Mouse (Mus musculus): Measurements from ENCODE around the gene Zxdc.

GRCm38 (mm10) chr6:90393948-90394347 is 24.7 kb downstream of the Zxdc start:
- TF ChIP-seq UBTF (IDR thresholded peaks at IDR 0.05; ENCODE audit: borderline replicate concordance, insufficient read depth, low read depth, low read length) (no peak), POLR2A (IDR thresholded peaks at IDR 0.05; ENCODE audit: control insufficient read depth in 1 of 2, insufficient read depth in 1 of 2, low read depth in 1 of 2, low read length in 2 of 2, poor library complexity in 1 of 2) (no peak), USF1 (IDR thresholded peaks at IDR 0.05; ENCODE audit: low read depth, low read length) (no peak), NRF1 (IDR thresholded peaks at IDR 0.05; ENCODE audit: insufficient read depth, low read depth, low read length, poor library complexity, severe bottlenecking) (no peak)

Data from MEL (cell line).